Mouse (Mus musculus) testis, adult 2 months (tissue): ENCODE results near the gene Fig4.

Source experiments
- CTCF ChIP-seq: fragments of 200-500 bp; IDR thresholded peaks from 2 replicates; pipeline ENCODE4 v1.5.1; 2012; ENCODE audit warnings: low read depth, mild to moderate bottlenecking, inconsistent platforms, low read length, moderate library complexity; ENCODE audit not compliant: control insufficient read depth, insufficient read depth, insufficient replicate concordance
- POLR2A ChIP-seq: fragments of 200-500 bp; IDR thresholded peaks from 2 replicates; pipeline ENCODE4 v1.6.1; 2012; ENCODE audit warnings: low read depth, mild to moderate bottlenecking, inconsistent platforms, low read length, moderate library complexity; ENCODE audit not compliant: control insufficient read depth

DNA sequence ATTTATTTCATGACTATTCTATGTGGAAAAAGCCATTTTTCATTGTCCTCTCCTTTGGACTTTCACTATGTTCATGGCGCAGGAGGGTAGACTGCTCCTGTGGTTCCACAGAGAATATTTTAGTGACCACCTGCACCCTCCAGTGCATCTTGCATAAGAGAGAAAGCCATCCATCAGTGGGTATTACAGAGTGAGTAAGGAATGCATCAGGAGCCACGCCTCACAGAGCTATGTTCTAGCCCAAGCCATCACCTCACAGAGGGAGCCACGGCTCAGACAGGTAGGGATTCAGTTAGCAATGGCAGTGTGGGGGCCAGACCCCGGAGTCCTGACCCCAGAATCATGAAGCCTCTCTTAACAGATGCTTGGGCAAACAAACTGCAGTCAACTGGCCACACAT is 93.5 kb downstream of the Fig4 start:
- no peak for TF ChIP-seq CTCF
- no peak for TF ChIP-seq POLR2A
